Mouse (Mus musculus) stomach, embryonic 14.5 days (tissue): ENCODE results near the gene Hormad1. TPM values are rescaled to one million over a fixed set of nuclear protein-coding genes. Genes with fewer than 3 reads are reported as not detected.
"Not testable (repeated sequence)": the region's sequence is repeated elsewhere in the genome, so short reads cannot be mapped to it uniquely, and the experiment has no call there.

Experiments
- ATAC-seq: fragments of 200-750 bp; cut with Nextera tagmentation; 2 replicates; pipeline ENCODE4 v1.8.0; 2017; ENCODE audit warnings: low read depth, moderate TSS enrichment; ENCODE audit not compliant: insufficient number of reproducible peaks, insufficient read depth, low FRiP score
- H3K27ac ChIP-seq: fragments of 300-500 bp; sonication (generic); 2 replicates; pipeline ENCODE4 v1.5.1; 2014; ENCODE audit warnings: mild to moderate bottlenecking, low read length, moderate library complexity, mixed read lengths
- H3K27me3 ChIP-seq: fragments of 300-500 bp; sonication (generic); 2 replicates; pipeline ENCODE4 v1.6.1; 2014; ENCODE audit warnings: low read length, control low read depth, mixed read lengths; ENCODE audit not compliant: control insufficient read depth, insufficient read depth
- H3K36me3 ChIP-seq: fragments of 300-500 bp; sonication (generic); 2 replicates; pipeline ENCODE4 v1.6.1; 2014; ENCODE audit warnings: mild to moderate bottlenecking, control low read depth, low read length, moderate library complexity, mixed read lengths; ENCODE audit not compliant: control insufficient read depth, insufficient read depth
- H3K4me1 ChIP-seq: fragments of 300-500 bp; sonication (generic); 2 replicates; pipeline ENCODE4 v1.6.1; 2014; ENCODE audit warnings: low read length, control low read depth, mixed read lengths; ENCODE audit not compliant: control insufficient read depth, insufficient read depth
- H3K4me2 ChIP-seq: fragments of 300-500 bp; sonication (generic); replicated peaks from 2 replicates; pipeline ENCODE4 v1.6.1; 2014; ENCODE audit warnings: low read depth, low read length, control low read depth
- H3K4me3 ChIP-seq: fragments of 300-500 bp; sonication (generic); 2 replicates; pipeline ENCODE4 v1.5.1; 2014; ENCODE audit warnings: low read depth, low read length, control low read depth
- H3K9ac ChIP-seq: fragments of 300-500 bp; sonication (generic); replicated peaks from 2 replicates; pipeline ENCODE4 v1.6.1; 2014; ENCODE audit warnings: low read depth, mild to moderate bottlenecking, control low read depth, low read length, moderate library complexity, mixed read lengths
- H3K9me3 ChIP-seq: fragments of 300-500 bp; sonication (generic); 2 replicates; pipeline ENCODE4 v1.6.1; 2016; ENCODE audit warnings: low read depth, low read length, control low read depth; ENCODE audit not compliant: control insufficient read depth
- WGBS: fragments of 180-500 bp; shearing (Covaris S2); extraction: QIAGEN DNeasy Blood & Tissue Kit; methylation state at CpG from one replicate; pipeline ENCODE4 v1.1.7; 2014; 5-methylcytosine and 5-hydroxymethylcytosine counted together
- polyA plus RNA-seq: library from polyadenylated mRNA; unstranded; fragments of >200 nt; fragmentation: Nextera tagmentation; extraction: Ambion mirVana; gene quantifications from 2 replicates; pipeline ENCODE4 v1.2.1, GENCODE M21; 2014

Hormad1 gene
- polyA plus RNA-seq, 1 experiment from 2014 or later: not detected

DNA sequence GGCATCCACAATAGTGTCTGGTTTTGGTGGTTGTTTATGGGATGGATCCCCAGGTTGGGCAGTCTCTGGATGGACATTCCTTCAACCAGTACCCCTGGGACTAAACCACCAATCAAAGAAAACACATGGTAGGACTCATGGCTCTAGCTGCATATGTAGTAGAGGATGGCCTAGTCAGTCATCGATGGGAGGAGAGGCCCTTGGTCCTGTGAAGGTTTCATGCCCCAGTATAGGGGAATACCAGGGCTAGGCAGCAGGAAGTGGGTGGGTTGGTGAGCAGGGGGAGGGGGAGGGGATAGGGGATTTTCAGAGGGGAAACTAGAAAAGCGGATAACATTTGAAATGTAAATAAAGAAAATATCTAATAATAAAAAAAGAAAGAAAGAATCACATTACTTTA lies 18.3 kb upstream of the Hormad1 start:
- not testable (repeated sequence) for H3K9me3 ChIP-seq, H3K36me3 ChIP-seq, ATAC-seq, H3K4me2 ChIP-seq, H3K4me1 ChIP-seq, H3K27ac ChIP-seq, H3K27me3 ChIP-seq, H3K9ac ChIP-seq, H3K4me3 ChIP-seq
- WGBS: 72% methylated on average over 2 of the region's 2 CpGs

- Histone ChIP-seq H3K27me3 (no peaks in the 10 kb centered on the region), H3K4me3 (no peak overlapping the region), H3K4me2 (no peak overlapping the region), H3K9ac (no peak overlapping the region), H3K36me3 (no peaks in the 10 kb centered on the region), H3K4me1 (no peaks in the 10 kb centered on the region), H3K27ac (no peak overlapping the region), H3K9me3 (no peaks in the 10 kb centered on the region)
- ATAC-seq: no peak
Measured at GRCm38 (mm10) chr3:95542171-95542570, 17.3 kb upstream of the Hormad1 start.

GRCm38 (mm10) chr3:95542981-95543380 lies 16.5 kb upstream of the Hormad1 start:
- Histone ChIP-seq H3K27me3 (no peaks in the 10 kb centered on the region), H3K9ac (no peak overlapping the region), H3K36me3 (no peaks in the 10 kb centered on the region), H3K4me2 (no peak overlapping the region), H3K27ac (no peak overlapping the region), H3K4me3 (no peak overlapping the region), H3K4me1 (no peaks in the 10 kb centered on the region), H3K9me3 (no peaks in the 10 kb centered on the region)
- 78% methylated on average over 7 of the region's 7 CpGs for WGBS
- ATAC-seq: no peak

GRCm38 (mm10) chr3:95550176-95550575 lies 9.3 kb upstream of the Hormad1 start:
- no peaks in the 10 kb centered on the region for H3K36me3 ChIP-seq
- H3K27ac ChIP-seq: no peak overlapping the region
- no peak overlapping the region for H3K4me3 ChIP-seq
- H3K9ac ChIP-seq: no peak overlapping the region
- no peaks in the 10 kb centered on the region for H3K27me3 ChIP-seq
- no peak for ATAC-seq
- no peaks in the 10 kb centered on the region for H3K9me3 ChIP-seq
- WGBS: 91% methylated on average over 1 of the region's 1 CpGs
- no peaks in the 10 kb centered on the region for H3K4me1 ChIP-seq
- H3K4me2 ChIP-seq: no peak overlapping the region

GRCm38 (mm10) chr3:95553986-95554385 lies 5.5 kb upstream of the Hormad1 start:
- Histone ChIP-seq H3K4me3 (no peak overlapping the region), H3K27ac (no peak overlapping the region), H3K27me3 (no peaks in the 10 kb centered on the region), H3K36me3 (no peaks in the 10 kb centered on the region), H3K4me1 (no peaks in the 10 kb centered on the region), H3K9ac (no peak overlapping the region), H3K9me3 (no peaks in the 10 kb centered on the region), H3K4me2 (no peak overlapping the region)
- ATAC-seq: no peak
- WGBS: 30% methylated on average over 3 of the region's 3 CpGs

- Histone ChIP-seq H3K4me1 (no peaks in the 10 kb centered on the region), H3K36me3 (no peaks in the 10 kb centered on the region)
Measured at GRCm38 (mm10) chr3:95560738-95561137, 1.3 kb downstream of the Hormad1 start.

GRCm38 (mm10) chr3:95561826-95562225 lies 2.3 kb downstream of the Hormad1 start:
- no peak overlapping the region for H3K27ac ChIP-seq
- H3K4me1 ChIP-seq: no peaks in the 10 kb centered on the region
- ATAC-seq: no peak
- no peak overlapping the region for H3K9ac ChIP-seq
- no peaks in the 10 kb centered on the region for H3K36me3 ChIP-seq
- H3K27me3 ChIP-seq: no peaks in the 10 kb centered on the region
- WGBS: 69% methylated on average over 2 of the region's 2 CpGs
- no peak overlapping the region for H3K4me2 ChIP-seq
- no peak overlapping the region for H3K4me3 ChIP-seq
- no peaks in the 10 kb centered on the region for H3K9me3 ChIP-seq

More at GRCm38 (mm10) chr3:95560738-95561137, 1.3 kb downstream of the Hormad1 start:
- Histone ChIP-seq H3K4me3 (no peak overlapping the region), H3K27me3 (no peaks in the 10 kb centered on the region), H3K9me3 (no peaks in the 10 kb centered on the region), H3K9ac (no peak overlapping the region), H3K4me2 (no peak overlapping the region), H3K27ac (no peak overlapping the region)
- no peak for ATAC-seq
- 86% methylated on average over 3 of the region's 3 CpGs for WGBS

DNA sequence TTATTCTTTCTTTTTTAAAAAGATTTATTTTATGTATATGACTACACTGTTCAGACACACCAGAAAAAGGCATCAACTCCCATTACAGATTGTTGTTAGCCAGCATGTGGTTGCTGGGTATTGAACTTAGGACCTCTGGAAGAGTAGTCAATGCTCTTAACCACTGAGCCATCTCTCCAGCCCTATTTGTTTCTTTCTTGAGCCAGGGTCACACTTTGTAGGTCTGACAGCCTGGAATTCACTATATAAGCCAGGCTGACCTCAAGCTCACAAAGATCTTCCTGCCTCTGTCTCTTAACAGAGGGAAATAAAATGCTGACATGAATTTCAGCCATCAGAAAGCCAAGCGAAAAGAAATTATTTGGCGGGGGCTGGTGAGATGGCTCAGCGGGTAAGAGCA lies 10.1 kb downstream of the Hormad1 start:
- H3K4me2 ChIP-seq: no peak overlapping the region
- no peaks in the 10 kb centered on the region for H3K9me3 ChIP-seq
- no peak for ATAC-seq
- no peaks in the 10 kb centered on the region for H3K27me3 ChIP-seq
- WGBS: 90% methylated on average over 3 of the region's 3 CpGs
- H3K9ac ChIP-seq: no peak overlapping the region
- H3K27ac ChIP-seq: no peak overlapping the region
- H3K36me3 ChIP-seq: no peaks in the 10 kb centered on the region
- H3K4me1 ChIP-seq: no peaks in the 10 kb centered on the region
- H3K4me3 ChIP-seq: no peak overlapping the region

GRCm38 (mm10) chr3:95587754-95588603 lies 28.5 kb downstream of the Hormad1 start:
- Histone ChIP-seq H3K27ac (peak overlapping the region; percentile 6; the same call in 1 of the 2 replicates), H3K9me3 (no peaks in the 10 kb centered on the region), H3K9ac (no peak overlapping the region), H3K27me3 (no peaks in the 10 kb centered on the region), H3K4me1 (no peaks in the 10 kb centered on the region), H3K4me2 (peak overlapping the region; percentile 66), H3K36me3 (peaks cover 5% of the 10 kb centered on the region; the same call in 1 of the 2 replicates), H3K4me3 (peak overlapping the region; percentile 33)
- no peak for ATAC-seq
- WGBS: 46% methylated on average over 8 of the region's 8 CpGs
